Mouse (Mus musculus): Measurements from ENCODE around the gene Zmym4. TPM values are rescaled to one million over a fixed set of nuclear protein-coding genes. Genes with fewer than 3 reads are reported as not detected.

Gene Zmym4
- polyA plus RNA-seq, 1 experiment from 2014 or later: 21.8 TPM

GRCm38 (mm10) chr4:126845664-126846063, 122.3 kb downstream of the Zmym4 start:
- no peak overlapping the region for H3K27ac ChIP-seq (ENCODE audit: low read depth)
- ATAC-seq (ENCODE audit: insufficient read depth): no peak

GRCm38 (mm10) chr4:126842911-126843310, 125.0 kb downstream of the Zmym4 start:
- Histone ChIP-seq H3K4me1 (ENCODE audit: insufficient read depth) (no peaks in the 10 kb centered on the region), H3K36me3 (ENCODE audit: insufficient read depth) (peaks cover 47% of the 10 kb centered on the region), H3K9me3 (ENCODE audit: low read depth, low read length) (no peaks in the 10 kb centered on the region), H3K4me3 (ENCODE audit: low read depth, low read length) (no peak overlapping the region), H3K27me3 (ENCODE audit: insufficient read depth, low read length) (no peaks in the 10 kb centered on the region), H3K27ac (ENCODE audit: low read depth) (no peak overlapping the region), H3K4me2 (no peak overlapping the region), H3K9ac (no peak overlapping the region)
- no peak for TF ChIP-seq CTCF (IDR thresholded peaks at IDR 0.05; ENCODE audit: low read depth)
- ATAC-seq (ENCODE audit: insufficient read depth) (no peak), DNase-seq (no peak)
- WGBS: 57% methylated on average over 3 of the region's 3 CpGs

More at GRCm38 (mm10) chr4:126845664-126846063, 122.3 kb downstream of the Zmym4 start:
- Histone ChIP-seq H3K4me3 (ENCODE audit: low read depth, low read length) (no peak overlapping the region), H3K36me3 (ENCODE audit: insufficient read depth) (peaks cover 66% of the 10 kb centered on the region), H3K9ac (no peak overlapping the region), H3K9me3 (ENCODE audit: low read depth, low read length) (no peaks in the 10 kb centered on the region), H3K27me3 (ENCODE audit: insufficient read depth, low read length) (no peaks in the 10 kb centered on the region), H3K4me1 (ENCODE audit: insufficient read depth) (no peaks in the 10 kb centered on the region), H3K4me2 (no peak overlapping the region)
- 59% methylated on average over 4 of the region's 4 CpGs for WGBS
- no peak for DNase-seq
- TF ChIP-seq CTCF (IDR thresholded peaks at IDR 0.05; ENCODE audit: low read depth): no peak

GRCm38 (mm10) chr4:126840996-126841560, 126.9 kb downstream of the Zmym4 start:
- TF ChIP-seq CTCF (IDR thresholded peaks at IDR 0.05; ENCODE audit: low read depth): no peak
- Histone ChIP-seq H3K9me3 (ENCODE audit: low read depth, low read length) (no peaks in the 10 kb centered on the region), H3K27ac (ENCODE audit: low read depth) (no peak overlapping the region), H3K27me3 (ENCODE audit: insufficient read depth, low read length) (no peaks in the 10 kb centered on the region), H3K4me1 (ENCODE audit: insufficient read depth) (no peaks in the 10 kb centered on the region), H3K9ac (no peak overlapping the region), H3K4me3 (ENCODE audit: low read depth, low read length) (no peak overlapping the region), H3K36me3 (ENCODE audit: insufficient read depth) (peaks cover 39% of the 10 kb centered on the region; the same call in 1 of the 2 replicates), H3K4me2 (no peak overlapping the region)
- DNase-seq: no peak
- ATAC-seq (ENCODE audit: insufficient read depth): no peak
- 87% methylated on average over 15 of the region's 15 CpGs for WGBS

- peak; percentile 95 for TF ChIP-seq CTCF (IDR thresholded peaks at IDR 0.05; ENCODE audit: low read depth)
- Histone ChIP-seq H3K36me3 (ENCODE audit: insufficient read depth) (peaks cover 43% of the 10 kb centered on the region; the same call in 1 of the 2 replicates), H3K27me3 (ENCODE audit: insufficient read depth, low read length) (no peaks in the 10 kb centered on the region), H3K9me3 (ENCODE audit: low read depth, low read length) (no peaks in the 10 kb centered on the region), H3K4me1 (ENCODE audit: insufficient read depth) (no peaks in the 10 kb centered on the region), H3K27ac (ENCODE audit: low read depth) (no peak overlapping the region), H3K4me3 (ENCODE audit: low read depth, low read length) (no peak overlapping the region), H3K4me2 (no peak overlapping the region), H3K9ac (no peak overlapping the region)
- DNase-seq (peak; percentile 93), ATAC-seq (ENCODE audit: insufficient read depth) (peak; percentile 70; the same call in 1 of the 2 replicates)
- WGBS: 17% methylated on average over 7 of the region's 7 CpGs
Observed at GRCm38 (mm10) chr4:126839873-126840272, 128.1 kb downstream of the Zmym4 start.

GRCm38 (mm10) chr4:126838799-126839198, 129.1 kb downstream of the Zmym4 start:
- no peak overlapping the region for H3K27ac ChIP-seq (ENCODE audit: low read depth)
- no peak overlapping the region for H3K4me2 ChIP-seq
- peaks cover 39% of the 10 kb centered on the region; the same call in 1 of the 2 replicates for H3K36me3 ChIP-seq (ENCODE audit: insufficient read depth)
- WGBS: 74% methylated on average over 7 of the region's 7 CpGs
- ATAC-seq (ENCODE audit: insufficient read depth): no peak
- H3K9ac ChIP-seq: no peak overlapping the region
- no peak overlapping the region for H3K4me3 ChIP-seq (ENCODE audit: low read depth, low read length)
- no peak for TF ChIP-seq CTCF (IDR thresholded peaks at IDR 0.05; ENCODE audit: low read depth)
- no peaks in the 10 kb centered on the region for H3K27me3 ChIP-seq (ENCODE audit: insufficient read depth, low read length)
- DNase-seq: no peak
- H3K9me3 ChIP-seq (ENCODE audit: low read depth, low read length): no peaks in the 10 kb centered on the region
- H3K4me1 ChIP-seq (ENCODE audit: insufficient read depth): no peaks in the 10 kb centered on the region

GRCm38 (mm10) chr4:126831122-126831521, 136.8 kb downstream of the Zmym4 start:
- Histone ChIP-seq H3K9me3 (ENCODE audit: low read depth, low read length) (no peaks in the 10 kb centered on the region), H3K27me3 (ENCODE audit: insufficient read depth, low read length) (no peaks in the 10 kb centered on the region), H3K9ac (no peak overlapping the region), H3K36me3 (ENCODE audit: insufficient read depth) (peaks cover 15% of the 10 kb centered on the region; the same call in 1 of the 2 replicates), H3K4me3 (ENCODE audit: low read depth, low read length) (no peak overlapping the region), H3K4me1 (ENCODE audit: insufficient read depth) (no peaks in the 10 kb centered on the region), H3K27ac (ENCODE audit: low read depth) (no peak overlapping the region), H3K4me2 (no peak overlapping the region)
- DNase-seq (no peak), ATAC-seq (ENCODE audit: insufficient read depth) (no peak)
- over 99% methylated on average over 5 of the region's 5 CpGs for WGBS
- TF ChIP-seq CTCF (IDR thresholded peaks at IDR 0.05; ENCODE audit: low read depth): no peak

GRCm38 (mm10) chr4:126823917-126824316, 144.0 kb downstream of the Zmym4 start:
- 86% methylated on average over 5 of the region's 5 CpGs for WGBS
- Histone ChIP-seq H3K27ac (ENCODE audit: low read depth) (no peak overlapping the region), H3K27me3 (ENCODE audit: insufficient read depth, low read length) (no peaks in the 10 kb centered on the region), H3K4me1 (ENCODE audit: insufficient read depth) (no peaks in the 10 kb centered on the region), H3K4me3 (ENCODE audit: low read depth, low read length) (no peak overlapping the region), H3K9me3 (ENCODE audit: low read depth, low read length) (no peaks in the 10 kb centered on the region), H3K9ac (no peak overlapping the region), H3K4me2 (no peak overlapping the region), H3K36me3 (ENCODE audit: insufficient read depth) (peaks cover 8% of the 10 kb centered on the region)
- DNase-seq (no peak), ATAC-seq (ENCODE audit: insufficient read depth) (no peak)
- no peak for TF ChIP-seq CTCF (IDR thresholded peaks at IDR 0.05; ENCODE audit: low read depth)
